Mouse (Mus musculus): Measurements from ENCODE around the gene Rgs3. TPM values are rescaled to one million over a fixed set of nuclear protein-coding genes. Genes with fewer than 3 reads are reported as not detected.

Rgs3 gene
- polyA plus RNA-seq, 1 experiment = 6.4 TPM

DNA sequence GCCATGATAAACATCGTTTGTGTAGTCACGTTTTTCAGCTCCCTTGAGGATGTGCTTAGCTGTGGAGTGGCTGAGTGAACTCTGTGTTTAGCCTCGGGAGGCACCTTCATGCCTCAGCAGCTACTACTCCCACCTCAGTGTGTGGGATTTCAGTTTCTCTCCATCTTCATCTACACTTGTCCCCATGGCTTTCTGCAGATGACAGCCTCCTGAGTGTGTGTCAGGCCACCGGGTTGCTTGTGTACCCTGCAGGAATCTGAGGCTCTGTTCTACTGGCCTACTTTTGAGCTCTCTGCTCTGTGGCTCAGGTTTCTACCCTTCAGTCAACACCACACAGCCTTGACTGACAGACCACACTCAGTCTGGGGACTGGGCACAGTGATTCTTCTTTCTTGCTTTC lies 151.9 kb downstream of the Rgs3 start:
- TF ChIP-seq GATA1 (IDR thresholded peaks at IDR 0.05; ENCODE audit: borderline replicate concordance, low read length) (no peak), FLI1 (IDR thresholded peaks at IDR 0.05; ENCODE audit: low read length) (no peak)
- peaks cover 26% of the 10 kb centered on the region for H3K27me3 ChIP-seq (replicated peaks)
- H3K9me3 ChIP-seq = no peaks in the 10 kb centered on the region

DNA sequence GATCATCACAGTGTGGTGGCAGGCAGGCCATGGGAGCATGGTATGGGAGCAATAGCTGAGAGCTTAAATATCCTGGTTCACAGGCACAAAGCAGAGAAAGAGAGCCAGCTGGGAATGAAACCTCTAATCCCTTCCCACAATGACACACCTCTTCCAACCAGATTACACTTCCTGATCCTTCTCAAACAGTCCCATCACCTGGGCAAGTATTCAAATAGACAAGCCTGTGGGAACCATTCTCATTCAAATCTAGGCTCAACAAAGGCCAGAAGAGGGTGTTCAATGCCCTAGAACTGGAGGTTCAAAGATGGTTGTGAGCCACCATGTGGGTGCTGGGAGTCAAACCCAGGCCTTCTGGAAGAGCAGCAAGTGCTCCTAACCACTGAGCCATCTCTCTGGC lies 161.2 kb downstream of the Rgs3 start:
- peaks cover 32% of the 10 kb centered on the region for H3K27me3 ChIP-seq (replicated peaks)
- no peaks in the 10 kb centered on the region for H3K4me1 ChIP-seq
- TF ChIP-seq FLI1 (IDR thresholded peaks at IDR 0.05; ENCODE audit: low read length) (no peak), GATA1 (IDR thresholded peaks at IDR 0.05; ENCODE audit: borderline replicate concordance, low read length) (no peak)
- H3K36me3 ChIP-seq (replicated peaks; ENCODE audit: low read length) = no peaks in the 10 kb centered on the region
- no peak overlapping the region for H3K4me3 ChIP-seq (replicated peaks)
- peaks cover 7% of the 10 kb centered on the region; the same call in 1 of the 2 replicates for H3K9me3 ChIP-seq

More for the DNA sequence above, 151.9 kb downstream of the Rgs3 start:
- H3K36me3 ChIP-seq (replicated peaks; ENCODE audit: low read length) = no peaks in the 10 kb centered on the region
- peaks cover 10% of the 10 kb centered on the region; the same call in 1 of the 2 replicates for H3K4me1 ChIP-seq
- no peak overlapping the region for H3K4me3 ChIP-seq (replicated peaks)

DNA sequence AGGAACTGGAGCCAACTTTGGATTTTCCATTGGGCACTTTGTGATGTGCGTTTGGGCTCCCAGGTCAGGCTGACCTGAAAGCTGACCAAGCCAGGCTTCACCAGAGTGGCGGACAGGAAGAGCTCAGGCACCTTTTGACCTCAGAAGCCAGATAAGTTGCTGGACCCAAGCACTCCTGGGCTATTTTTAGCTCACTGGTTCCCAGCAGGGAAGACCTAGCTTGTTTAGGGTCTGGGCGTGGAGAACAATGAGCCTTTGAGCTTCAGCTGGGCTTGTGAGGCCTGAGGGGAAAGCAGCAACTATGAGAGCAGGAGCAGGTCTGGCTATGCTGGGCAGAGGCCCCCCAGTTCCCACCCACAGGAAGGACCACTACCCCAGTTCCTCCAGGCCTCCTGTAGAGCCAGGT lies 162.4 kb downstream of the Rgs3 start:
- H3K36me3 ChIP-seq (replicated peaks; ENCODE audit: low read length) = no peaks in the 10 kb centered on the region
- H3K4me3 ChIP-seq (replicated peaks) = no peak overlapping the region
- no peaks in the 10 kb centered on the region for H3K4me1 ChIP-seq
- H3K9me3 ChIP-seq = peaks cover 7% of the 10 kb centered on the region; the same call in 1 of the 2 replicates
- peaks cover 37% of the 10 kb centered on the region for H3K27me3 ChIP-seq (replicated peaks)
- TF ChIP-seq FLI1 (IDR thresholded peaks at IDR 0.05; ENCODE audit: low read length) = no peak
- no peak for TF ChIP-seq GATA1 (IDR thresholded peaks at IDR 0.05; ENCODE audit: borderline replicate concordance, low read length)

DNA sequence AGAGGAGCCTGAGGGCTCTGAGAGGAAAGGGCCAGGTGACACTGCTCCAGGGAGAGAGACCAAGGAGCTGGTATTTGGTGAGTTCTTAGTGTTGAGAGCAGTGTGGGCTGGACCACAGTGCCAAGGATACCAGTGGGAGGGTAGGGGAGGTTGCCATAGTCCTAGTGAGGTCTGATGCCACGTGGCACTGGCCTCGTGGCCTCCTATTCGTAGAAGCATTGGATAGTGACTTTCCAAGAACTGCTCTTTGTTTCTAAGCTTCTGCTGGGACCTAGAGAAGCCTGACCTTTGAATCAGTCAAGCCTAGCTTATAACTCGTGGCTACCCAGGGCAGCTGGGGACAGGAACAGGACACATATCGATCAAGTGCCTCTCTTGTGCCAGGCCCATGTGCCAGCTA lies 164.1 kb downstream of the Rgs3 start:
- TF ChIP-seq FLI1 (IDR thresholded peaks at IDR 0.05; ENCODE audit: low read length) (no peak), GATA1 (IDR thresholded peaks at IDR 0.05; ENCODE audit: borderline replicate concordance, low read length) (no peak)
- Histone ChIP-seq H3K4me3 (replicated peaks) (no peak overlapping the region), H3K27me3 (replicated peaks) (peaks cover 43% of the 10 kb centered on the region), H3K9me3 (peaks cover 7% of the 10 kb centered on the region; the same call in 1 of the 2 replicates), H3K36me3 (replicated peaks; ENCODE audit: low read length) (no peaks in the 10 kb centered on the region), H3K4me1 (no peaks in the 10 kb centered on the region)

DNA sequence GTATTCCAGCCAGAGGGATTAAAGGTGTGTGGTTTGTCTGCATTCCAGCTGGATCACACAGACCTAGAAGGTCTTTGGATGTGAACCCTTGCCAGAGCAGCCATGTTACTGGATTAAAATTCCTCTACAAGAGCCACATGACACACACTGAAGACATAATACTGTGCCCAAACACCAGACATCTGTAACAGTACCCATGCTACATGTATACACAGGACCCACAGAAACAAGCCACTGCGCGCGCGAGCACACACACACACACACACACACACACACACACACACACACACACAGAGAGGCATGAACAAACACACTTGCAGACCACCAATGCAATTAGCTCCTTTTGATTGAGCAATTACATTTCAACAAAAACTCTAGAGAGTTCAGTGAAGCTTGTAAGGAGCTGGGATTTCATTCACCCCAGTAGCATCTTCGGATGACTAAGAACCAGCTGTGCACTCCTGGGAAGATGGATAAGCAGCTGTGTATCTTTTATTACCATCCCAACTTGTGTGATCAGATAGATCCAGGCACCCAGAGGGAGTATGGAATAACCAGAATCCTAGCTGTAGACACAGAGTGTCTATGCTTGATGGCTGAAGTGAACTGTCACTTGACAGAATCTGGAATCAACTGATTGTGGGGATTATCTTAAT lies 166.8 kb downstream of the Rgs3 start:
- H3K36me3 ChIP-seq (replicated peaks; ENCODE audit: low read length) = no peaks in the 10 kb centered on the region

DNA sequence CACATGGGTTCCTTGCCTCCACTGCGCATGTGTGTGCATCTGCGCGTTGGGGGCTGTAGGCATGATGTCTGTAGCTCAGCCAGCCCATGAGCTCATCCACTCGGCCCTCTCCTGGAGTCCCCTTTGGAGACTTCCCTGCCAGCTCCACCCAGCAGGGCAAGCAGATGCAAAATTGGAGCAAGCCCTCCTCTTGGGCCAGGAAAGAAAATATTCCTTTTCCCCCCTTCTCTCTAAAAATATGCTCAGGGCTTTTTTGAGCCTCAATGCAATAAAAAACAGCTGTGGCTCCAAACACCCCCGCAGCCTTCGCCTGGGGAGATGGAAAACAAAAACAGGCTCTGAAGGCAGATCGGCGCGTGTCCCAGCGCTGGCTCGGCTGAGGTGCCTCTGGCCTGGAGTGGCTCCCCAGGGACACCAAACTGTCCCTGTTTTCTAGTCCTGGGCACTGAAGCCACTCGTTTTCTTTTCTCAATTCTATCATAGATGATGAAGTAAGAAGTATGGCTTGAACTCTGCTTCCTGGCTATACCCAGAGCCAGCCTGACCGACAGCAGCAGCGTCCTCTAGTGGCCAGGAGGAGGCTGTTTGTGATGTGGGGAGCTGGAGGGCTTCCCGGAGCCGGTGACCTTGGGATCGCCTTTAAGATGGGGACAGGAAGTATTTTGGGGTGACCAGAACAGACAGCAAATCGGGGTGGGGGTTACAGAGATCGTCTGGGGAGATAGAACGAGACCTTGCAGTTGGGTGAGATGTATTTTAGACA lies 168.1 kb downstream of the Rgs3 start:
- TF ChIP-seq GATA1 (IDR thresholded peaks at IDR 0.05; ENCODE audit: borderline replicate concordance, low read length) (no peak), FLI1 (IDR thresholded peaks at IDR 0.05; ENCODE audit: low read length) (no peak)
- Histone ChIP-seq H3K4me1 (peaks cover 15% of the 10 kb centered on the region; the same call in 1 of the 2 replicates), H3K9me3 (no peaks in the 10 kb centered on the region), H3K4me3 (replicated peaks) (no peak overlapping the region), H3K36me3 (replicated peaks; ENCODE audit: low read length) (no peaks in the 10 kb centered on the region), H3K27me3 (replicated peaks) (peaks cover 56% of the 10 kb centered on the region)

More for the DNA sequence above, 166.8 kb downstream of the Rgs3 start:
- Histone ChIP-seq H3K9me3 (no peaks in the 10 kb centered on the region), H3K27me3 (replicated peaks) (peaks cover 50% of the 10 kb centered on the region), H3K4me1 (peaks cover 12% of the 10 kb centered on the region; the same call in 1 of the 2 replicates), H3K4me3 (replicated peaks) (no peak overlapping the region)
- TF ChIP-seq FLI1 (IDR thresholded peaks at IDR 0.05; ENCODE audit: low read length) = no peak
- no peak for TF ChIP-seq GATA1 (IDR thresholded peaks at IDR 0.05; ENCODE audit: borderline replicate concordance, low read length)

DNA sequence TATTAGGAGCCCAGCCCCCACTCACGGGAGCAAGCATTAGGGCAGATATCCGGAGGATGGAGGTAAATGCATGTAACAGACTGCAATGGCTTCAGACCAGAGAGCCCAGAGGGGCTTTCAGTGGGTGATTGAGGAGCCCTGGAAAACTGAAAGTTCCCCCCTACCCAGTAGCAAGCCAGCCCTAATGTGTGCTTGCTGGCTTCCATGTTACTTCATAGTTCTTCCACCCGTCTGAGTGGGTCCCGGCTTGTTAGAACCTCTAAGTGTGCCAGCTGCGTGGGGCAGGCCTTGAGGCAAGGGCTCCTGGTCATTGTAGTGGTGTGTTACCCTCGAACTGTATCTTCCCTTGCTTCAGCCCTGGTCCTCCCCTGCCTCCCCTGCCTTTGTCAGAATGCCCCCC lies 168.8 kb downstream of the Rgs3 start:
- TF ChIP-seq GATA1 (IDR thresholded peaks at IDR 0.05; ENCODE audit: borderline replicate concordance, low read length) (no peak), FLI1 (IDR thresholded peaks at IDR 0.05; ENCODE audit: low read length) (no peak)
- peaks cover 17% of the 10 kb centered on the region; the same call in 1 of the 2 replicates for H3K4me1 ChIP-seq

DNA sequence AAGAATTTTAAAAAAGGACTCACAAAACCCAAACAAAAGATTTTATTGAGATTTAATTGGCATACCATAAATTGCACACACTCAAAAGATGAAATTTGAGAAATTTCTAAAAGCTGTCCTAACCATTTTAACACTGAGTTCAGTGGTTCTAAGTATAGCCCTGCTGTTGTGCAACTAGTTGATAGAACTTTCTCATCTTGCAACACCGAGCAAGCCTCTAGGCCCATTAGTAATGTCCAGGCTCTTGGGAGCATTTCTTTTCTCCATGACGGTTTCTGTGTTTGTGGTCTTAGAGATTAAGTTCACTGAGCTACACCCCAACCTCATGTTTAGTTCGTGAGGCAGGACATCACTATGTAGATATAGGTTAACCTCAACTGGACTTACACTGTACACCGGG lies 169.5 kb downstream of the Rgs3 start:
- no peaks in the 10 kb centered on the region for H3K9me3 ChIP-seq
- TF ChIP-seq FLI1 (IDR thresholded peaks at IDR 0.05; ENCODE audit: low read length) = no peak
- TF ChIP-seq GATA1 (IDR thresholded peaks at IDR 0.05; ENCODE audit: borderline replicate concordance, low read length) = no peak
- H3K4me1 ChIP-seq = peaks cover 24% of the 10 kb centered on the region
- H3K36me3 ChIP-seq (replicated peaks; ENCODE audit: low read length) = no peaks in the 10 kb centered on the region
- H3K27me3 ChIP-seq (replicated peaks) = peaks cover 51% of the 10 kb centered on the region
- peak overlapping the region; percentile 29 for H3K4me3 ChIP-seq (replicated peaks)

More for the DNA sequence above, 168.8 kb downstream of the Rgs3 start:
- Histone ChIP-seq H3K27me3 (replicated peaks) (peaks cover 55% of the 10 kb centered on the region), H3K4me3 (replicated peaks) (no peak overlapping the region), H3K36me3 (replicated peaks; ENCODE audit: low read length) (no peaks in the 10 kb centered on the region), H3K9me3 (no peaks in the 10 kb centered on the region)

DNA sequence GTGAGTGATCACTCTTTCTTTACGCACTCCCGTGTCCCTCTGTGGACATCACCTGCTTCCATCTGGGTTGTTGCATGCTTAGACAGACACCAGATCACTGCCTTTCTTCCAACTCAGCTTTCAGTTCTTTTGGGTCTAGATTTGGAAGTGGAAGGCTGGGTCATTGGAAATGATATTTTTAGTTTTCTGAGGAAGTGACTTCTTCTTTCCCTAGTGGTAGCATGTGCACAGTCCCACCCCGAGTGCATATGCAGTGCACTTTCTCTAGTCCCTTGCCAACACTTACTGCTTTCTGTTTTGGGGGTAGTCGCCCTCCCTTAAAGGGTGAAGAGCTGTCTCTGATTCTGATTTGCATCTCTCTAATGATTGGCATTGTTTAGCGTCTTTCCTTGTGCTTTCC lies 170.3 kb downstream of the Rgs3 start:
- H3K4me3 ChIP-seq (replicated peaks) = no peak overlapping the region
- H3K9me3 ChIP-seq = no peaks in the 10 kb centered on the region
- H3K36me3 ChIP-seq (replicated peaks; ENCODE audit: low read length) = no peaks in the 10 kb centered on the region
- H3K4me1 ChIP-seq = peaks cover 30% of the 10 kb centered on the region
- H3K27me3 ChIP-seq (replicated peaks) = peaks cover 47% of the 10 kb centered on the region
- TF ChIP-seq GATA1 (IDR thresholded peaks at IDR 0.05; ENCODE audit: borderline replicate concordance, low read length) = no peak
- TF ChIP-seq FLI1 (IDR thresholded peaks at IDR 0.05; ENCODE audit: low read length) = no peak

DNA sequence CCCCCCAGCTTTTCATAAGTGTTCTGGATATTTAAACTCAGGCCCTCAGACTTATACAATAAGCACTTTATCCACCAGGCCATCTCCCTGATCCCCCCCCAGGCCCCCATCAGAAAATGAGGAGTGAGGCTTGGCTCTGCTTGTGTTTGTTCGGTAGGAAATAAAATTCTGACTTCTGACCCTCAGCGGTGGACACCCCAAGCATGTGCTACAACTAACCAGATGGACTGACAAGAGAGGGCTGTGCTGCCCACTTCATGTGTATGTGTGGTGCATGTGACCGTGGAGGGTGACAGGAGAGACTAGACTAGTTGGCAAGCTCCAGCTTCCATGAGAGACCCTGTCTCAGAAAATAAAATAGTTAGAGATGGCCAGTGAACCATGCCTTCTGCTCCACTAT lies 171.2 kb downstream of the Rgs3 start:
- H3K4me1 ChIP-seq = peaks cover 37% of the 10 kb centered on the region
- no peak overlapping the region for H3K4me3 ChIP-seq (replicated peaks)
- TF ChIP-seq FLI1 (IDR thresholded peaks at IDR 0.05; ENCODE audit: low read length) = no peak
- no peak for TF ChIP-seq GATA1 (IDR thresholded peaks at IDR 0.05; ENCODE audit: borderline replicate concordance, low read length)
- no peaks in the 10 kb centered on the region for H3K36me3 ChIP-seq (replicated peaks; ENCODE audit: low read length)
- peaks cover 55% of the 10 kb centered on the region for H3K27me3 ChIP-seq (replicated peaks)
- no peaks in the 10 kb centered on the region for H3K9me3 ChIP-seq
